Mouse (Mus musculus): ENCODE data around the gene Sorbs1.

Gene Sorbs1

DNA sequence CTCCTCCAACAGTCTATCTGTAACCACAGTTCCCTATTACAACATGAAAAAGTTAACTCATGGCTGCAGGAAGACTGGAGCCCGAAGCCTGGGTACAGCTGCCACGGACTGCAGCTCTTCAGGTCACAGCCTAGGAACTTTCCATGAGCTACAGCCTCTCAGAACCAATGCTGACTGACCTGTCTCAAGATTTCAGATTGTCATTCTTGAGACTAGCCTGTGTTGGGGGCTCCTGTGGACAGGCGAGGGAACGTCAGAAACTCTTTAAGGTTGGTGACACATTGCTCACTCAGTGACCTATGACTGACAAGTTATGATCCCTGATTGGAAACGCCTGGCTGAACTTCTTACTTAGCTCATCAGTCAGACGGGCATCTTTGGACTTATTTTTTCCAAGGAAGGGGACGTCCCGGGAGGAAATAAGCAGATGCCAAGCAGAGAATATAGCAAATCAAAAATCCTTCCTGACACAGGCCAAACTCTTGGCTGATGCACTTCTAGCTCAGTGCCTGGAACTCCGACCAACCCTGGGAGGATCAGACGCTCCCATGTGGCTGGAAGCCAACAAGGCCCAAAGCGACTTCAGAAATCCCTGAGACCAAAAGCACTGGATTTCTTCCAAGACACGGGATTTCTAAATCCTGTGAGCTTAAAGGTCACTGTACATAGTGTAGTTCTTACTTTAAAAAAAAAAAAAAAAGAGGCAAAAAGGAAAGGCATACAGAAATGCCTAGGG is 76.9 kb downstream of the Sorbs1 start:
- DNase-seq (ENCODE audit: low spot score in 2 of 2): no peak

DNA sequence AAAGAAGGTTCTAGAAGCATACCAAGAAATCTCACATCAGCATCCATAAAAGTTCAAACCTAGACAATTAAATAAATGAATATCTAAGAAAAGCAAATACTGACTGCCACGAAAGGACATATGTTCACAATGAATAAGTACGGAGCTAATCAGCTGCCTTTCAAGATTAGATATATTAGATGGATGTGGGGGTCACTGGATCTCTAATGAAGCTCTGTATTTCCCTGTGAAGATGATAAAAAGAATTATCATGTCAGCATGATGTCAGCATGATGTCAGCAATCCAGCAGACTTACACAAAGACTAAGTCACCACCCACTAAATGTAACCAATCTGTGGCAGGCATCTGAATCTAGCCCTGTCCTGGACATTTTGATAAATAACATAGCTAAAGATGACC is 77.8 kb downstream of the Sorbs1 start:
- DNase-seq (ENCODE audit: low spot score in 2 of 2): no peak

DNA sequence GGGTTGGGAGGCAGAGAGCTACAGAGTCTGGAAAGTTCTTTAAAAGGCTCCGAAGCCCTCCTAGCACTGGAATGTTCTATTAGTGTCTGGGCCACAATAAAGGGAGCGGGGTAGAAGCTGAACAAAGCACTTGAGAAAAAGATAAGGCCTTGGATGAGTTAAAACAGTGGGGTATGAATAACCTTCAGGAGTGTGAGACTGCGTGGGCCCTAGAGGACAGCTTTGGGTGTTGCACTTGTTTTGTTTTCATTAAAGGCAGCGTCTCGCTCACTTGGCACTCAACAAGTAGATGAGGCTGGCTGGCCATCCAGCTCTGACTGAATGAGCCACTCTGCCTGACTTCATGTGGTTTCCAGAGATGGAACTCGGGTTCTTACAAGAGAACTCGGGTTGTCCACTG is 78.5 kb downstream of the Sorbs1 start:
- no peak for DNase-seq (ENCODE audit: low spot score in 2 of 2)

- no peak for DNase-seq (ENCODE audit: low spot score in 2 of 2)
Measured at GRCm38 (mm10) chr19:40434042-40434869, 79.3 kb downstream of the Sorbs1 start.

- no peak for DNase-seq (ENCODE audit: low spot score in 2 of 2)
Measured at GRCm38 (mm10) chr19:40433316-40433912, 80.2 kb downstream of the Sorbs1 start.

- no peak for DNase-seq (ENCODE audit: low spot score in 2 of 2)
Measured at GRCm38 (mm10) chr19:40431969-40432368, 81.6 kb downstream of the Sorbs1 start.

- DNase-seq (ENCODE audit: low spot score in 2 of 2): no peak
Measured at GRCm38 (mm10) chr19:40429572-40429971, 84.0 kb downstream of the Sorbs1 start.

GRCm38 (mm10) chr19:40429169-40429568 is 84.4 kb downstream of the Sorbs1 start:
- DNase-seq (ENCODE audit: low spot score in 2 of 2): no peak

DNA sequence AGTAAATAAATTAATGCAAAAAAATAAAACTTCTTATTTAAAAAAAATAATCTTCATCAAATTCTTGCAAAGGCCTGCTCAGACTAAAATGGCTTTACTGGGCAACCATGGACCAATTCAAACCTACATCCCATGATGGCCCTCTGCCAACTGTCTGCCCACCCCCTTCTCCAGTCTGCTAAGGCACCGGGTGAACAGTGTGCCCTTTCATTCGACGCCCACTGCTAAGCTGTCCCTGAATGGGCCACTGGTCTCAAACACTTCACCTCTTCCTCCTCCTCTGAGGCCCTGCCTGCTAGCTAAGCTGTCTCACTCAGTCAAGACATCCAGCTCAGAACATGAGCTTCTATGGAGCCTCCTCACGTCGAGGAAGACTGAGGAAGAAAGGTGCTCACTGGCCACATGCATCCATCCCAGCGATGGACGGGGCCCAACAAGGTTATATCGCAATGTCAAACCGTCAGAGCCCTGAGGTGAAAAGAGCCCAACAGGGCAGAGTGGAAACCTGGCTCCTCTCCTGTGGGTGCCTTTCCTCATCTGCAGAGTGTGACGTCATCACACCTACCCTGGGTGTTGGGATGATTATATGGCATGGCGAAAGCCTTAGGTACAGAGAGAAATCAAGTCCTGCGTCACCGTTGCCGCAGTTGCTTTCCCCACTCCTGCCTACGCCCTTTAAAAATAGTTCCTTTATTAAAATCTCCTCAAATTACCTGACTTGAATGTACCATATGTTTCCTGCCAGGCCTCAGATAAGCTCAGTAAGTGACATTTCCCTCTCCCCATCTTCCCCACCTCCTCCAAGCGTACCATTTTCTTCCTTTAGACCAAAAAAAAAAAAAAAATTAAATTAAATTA is 87.2 kb downstream of the Sorbs1 start:
- DNase-seq (ENCODE audit: low spot score in 2 of 2): no peak

DNA sequence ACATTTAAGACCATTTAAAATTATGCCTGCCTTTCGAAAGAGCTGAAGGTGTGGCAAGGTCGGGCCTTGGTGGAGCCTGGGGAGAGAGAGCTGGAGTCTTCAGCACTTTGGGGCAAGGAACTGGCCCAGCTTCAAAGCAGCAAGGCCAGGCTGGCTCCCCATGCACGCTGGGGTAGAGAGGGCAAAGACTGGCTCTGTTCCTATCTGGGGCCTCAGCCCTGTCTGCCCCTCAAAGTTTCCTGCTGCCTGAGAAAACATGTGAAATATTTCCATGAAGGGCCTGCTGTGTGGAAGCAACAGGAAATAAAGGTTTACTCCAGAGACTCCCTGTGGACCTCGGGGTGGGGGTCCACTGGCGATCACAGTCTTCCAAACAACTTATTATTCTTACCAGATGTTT is 88.3 kb downstream of the Sorbs1 start:
- no peak for DNase-seq (ENCODE audit: low spot score in 2 of 2)

DNA sequence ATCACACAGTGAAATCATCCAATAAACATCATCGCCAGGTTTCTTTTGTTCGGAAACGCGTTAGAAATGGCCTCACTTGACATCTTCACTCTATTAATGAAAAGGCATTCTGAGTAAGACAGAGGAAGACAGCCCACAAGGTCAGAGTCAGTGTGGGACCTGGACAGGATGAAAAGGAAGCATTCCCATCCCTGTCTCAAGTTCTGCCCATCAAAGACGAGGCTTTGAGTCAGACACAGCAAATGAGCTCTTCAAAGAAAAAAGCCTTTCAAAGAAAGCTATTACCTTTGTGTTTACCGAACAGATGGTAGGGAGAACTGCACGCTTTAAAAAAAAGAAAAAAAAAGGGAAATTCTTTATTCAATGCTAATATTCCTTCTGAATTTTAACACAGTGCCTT is 92.5 kb downstream of the Sorbs1 start:
- DNase-seq (ENCODE audit: low spot score in 2 of 2): no peak

DNA sequence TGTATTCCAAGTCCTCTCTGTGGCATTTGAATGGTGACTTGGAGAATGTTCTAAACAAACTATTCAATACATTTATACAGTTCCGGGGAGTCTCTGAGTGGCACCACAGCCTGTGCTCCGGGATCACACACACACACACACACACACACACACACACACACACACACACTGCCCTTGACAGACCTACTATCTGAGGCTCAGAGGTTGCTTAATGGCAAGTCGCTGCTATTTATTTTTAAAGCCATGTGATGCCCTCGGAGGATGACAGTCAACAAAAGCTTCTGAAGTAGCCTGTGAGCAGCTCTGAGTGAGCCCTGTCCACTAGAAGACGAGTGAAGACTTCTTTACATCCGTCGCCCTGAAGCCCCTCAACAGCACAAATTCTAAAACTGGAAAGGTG is 94.3 kb downstream of the Sorbs1 start:
- no peak for DNase-seq (ENCODE audit: low spot score in 2 of 2)

- DNase-seq (ENCODE audit: low spot score in 2 of 2): no peak
Measured at GRCm38 (mm10) chr19:40417155-40417821, 96.3 kb downstream of the Sorbs1 start.

GRCm38 (mm10) chr19:40415725-40416124 is 97.9 kb downstream of the Sorbs1 start:
- no peak for DNase-seq (ENCODE audit: low spot score in 2 of 2)

DNA sequence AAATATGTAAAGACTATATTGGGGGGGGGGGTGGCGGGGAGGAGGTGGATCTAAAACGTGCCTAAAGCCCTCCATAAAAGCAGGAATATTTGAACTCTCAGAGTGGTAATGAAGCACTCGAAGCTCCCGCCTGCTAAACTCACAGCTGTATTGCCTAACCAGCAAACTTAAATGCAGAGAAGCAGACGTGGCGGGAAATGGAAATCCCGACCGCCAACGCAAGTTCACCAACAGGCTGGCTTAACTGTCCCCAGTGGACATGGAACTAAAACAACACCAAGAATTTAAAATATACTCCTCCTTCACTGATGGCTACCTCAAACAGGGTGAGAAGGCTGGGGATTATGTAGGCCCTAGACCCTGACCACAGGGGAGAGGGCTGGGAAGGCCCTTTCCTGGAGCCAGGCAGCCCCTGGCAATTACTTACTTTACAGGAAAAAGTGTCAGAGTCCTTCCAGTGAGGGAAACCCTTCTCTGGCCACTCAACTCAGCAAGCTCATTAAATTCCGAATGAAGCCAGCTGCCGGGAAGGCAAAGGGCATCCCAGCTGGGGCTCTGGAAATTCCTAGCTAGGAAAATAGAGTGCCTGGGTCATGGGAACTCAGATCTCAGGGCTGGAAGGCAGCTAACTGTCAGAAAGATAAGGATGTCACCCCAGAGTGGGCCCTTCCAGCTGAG is 98.6 kb downstream of the Sorbs1 start:
- no peak for DNase-seq (ENCODE audit: low spot score in 2 of 2)

- no peak for DNase-seq (ENCODE audit: low spot score in 2 of 2)
Measured at GRCm38 (mm10) chr19:40414386-40414785, 99.2 kb downstream of the Sorbs1 start.

- no peak for DNase-seq (ENCODE audit: low spot score in 2 of 2)
Measured at GRCm38 (mm10) chr19:40411379-40411813, 102.2 kb downstream of the Sorbs1 start.

- DNase-seq (ENCODE audit: low spot score in 2 of 2): no peak
Measured at GRCm38 (mm10) chr19:40410511-40410910, 103.1 kb downstream of the Sorbs1 start.

DNA sequence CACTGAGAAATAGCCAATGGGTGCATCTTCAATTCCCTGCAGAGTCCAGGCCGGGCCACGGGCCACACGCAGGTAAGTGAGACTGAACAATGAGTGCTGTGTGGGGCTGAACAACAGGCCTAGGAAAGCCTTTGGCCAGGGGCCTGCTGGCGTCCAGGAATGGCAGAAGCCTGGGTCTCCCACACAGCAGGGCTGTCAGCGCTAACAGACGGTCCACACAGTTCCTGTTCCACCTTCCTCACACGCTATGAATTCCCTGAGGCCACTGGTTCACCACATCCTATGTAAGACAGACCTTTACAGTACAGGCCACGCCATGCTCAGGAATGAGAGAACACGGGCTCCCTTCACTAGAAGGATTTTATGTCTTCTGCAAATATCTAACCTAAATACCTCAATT is 103.5 kb downstream of the Sorbs1 start:
- no peak for DNase-seq (ENCODE audit: low spot score in 2 of 2)

GRCm38 (mm10) chr19:40409500-40410035 is 104.0 kb downstream of the Sorbs1 start:
- no peak for DNase-seq (ENCODE audit: low spot score in 2 of 2)
